Mouse (Mus musculus) forebrain, embryonic 11.5 days (tissue): ENCODE results near the gene Plcl2. TPM values are rescaled to one million over a fixed set of nuclear protein-coding genes. Genes with fewer than 3 reads are reported as not detected.

Source experiments
- ATAC-seq: fragments of 200-750 bp; cut with Nextera tagmentation; replicated peaks from 2 replicates; pipeline ENCODE4 v1.8.0; 2017; ENCODE audit warnings: moderate TSS enrichment; ENCODE audit not compliant: low FRiP score
- DNase-seq: peaks from one replicate; pipeline ENCODE4 v3.0.0-alpha.2; 2017; ENCODE audit warnings: low spot score
- H3K27ac ChIP-seq: fragments of 300-500 bp; sonication (generic); 2 replicates; pipeline ENCODE4 v1.5.1; 2014; ENCODE audit warnings: low read depth, low read length
- H3K27me3 ChIP-seq: fragments of 300-500 bp; sonication (generic); 2 replicates; pipeline ENCODE4 v1.6.1; 2014; ENCODE audit warnings: mild to moderate bottlenecking, low read length, mixed read lengths; ENCODE audit not compliant: control insufficient read depth, insufficient read depth
- H3K36me3 ChIP-seq: fragments of 300-500 bp; sonication (generic); 2 replicates; pipeline ENCODE4 v1.6.1; 2014; ENCODE audit warnings: mild to moderate bottlenecking, low read length, moderate library complexity, mixed read lengths; ENCODE audit not compliant: control insufficient read depth, insufficient read depth
- H3K4me1 ChIP-seq: fragments of 300-500 bp; sonication (generic); replicated peaks from 2 replicates; pipeline ENCODE4 v1.6.1; 2014; ENCODE audit warnings: low read length, mixed read lengths; ENCODE audit not compliant: control insufficient read depth, insufficient read depth
- H3K4me2 ChIP-seq: fragments of 300-500 bp; sonication (generic); 2 replicates; pipeline ENCODE4 v1.6.1; 2014; ENCODE audit warnings: low read depth, mild to moderate bottlenecking, low read length, moderate library complexity, mixed read lengths; ENCODE audit not compliant: severe bottlenecking
- H3K4me3 ChIP-seq: fragments of 300-500 bp; sonication (generic); 2 replicates; pipeline ENCODE4 v1.5.1; 2014; ENCODE audit warnings: low read depth, low read length
- H3K9ac ChIP-seq: fragments of 300-500 bp; sonication (generic); 2 replicates; pipeline ENCODE4 v1.6.1; 2014; ENCODE audit warnings: low read length
- H3K9me3 ChIP-seq: fragments of 300-500 bp; sonication (generic); 2 replicates; pipeline ENCODE4 v1.6.1; 2016; ENCODE audit warnings: low read length, mixed read lengths; ENCODE audit not compliant: control insufficient read depth
- WGBS: fragments of 180-500 bp; shearing (Covaris S2); extraction: QIAGEN DNeasy Blood & Tissue Kit; methylation state at CpG from one replicate; pipeline ENCODE4 v1.1.7; 2014; 5-methylcytosine and 5-hydroxymethylcytosine counted together
- polyA plus RNA-seq: library from polyadenylated mRNA; unstranded; fragments of >200 nt; fragmentation: Nextera tagmentation; extraction: Ambion mirVana; gene quantifications from 2 replicates; pipeline ENCODE4 v1.2.1, GENCODE M21; 2014

Plcl2 gene
- polyA plus RNA-seq, 1 experiment from 2014 or later, result 7.7 TPM

DNA sequence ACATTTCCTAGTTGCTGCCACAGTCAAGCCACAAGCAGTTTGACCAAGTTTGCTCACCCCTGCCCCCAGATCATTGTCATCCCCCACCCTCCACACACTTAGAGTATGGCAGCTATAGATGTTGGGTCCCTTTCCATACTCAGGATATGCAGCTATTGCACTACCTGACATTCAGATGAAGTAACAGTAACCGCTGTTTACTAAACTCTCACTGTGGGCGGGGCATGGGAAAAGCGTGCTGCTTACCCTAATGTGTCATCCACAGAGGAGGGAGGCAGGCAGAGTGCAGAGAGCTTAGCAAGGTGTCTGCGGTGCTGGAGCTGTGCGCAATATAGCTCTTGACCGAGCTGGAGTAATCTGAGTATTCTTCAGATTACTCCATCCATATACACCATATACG, 4.2 kb downstream of the Plcl2 start:
- no peaks in the 10 kb centered on the region for H3K9me3 ChIP-seq
- DNase-seq, result no peak
- no peak overlapping the region for H3K27ac ChIP-seq
- ATAC-seq, result no peak
- H3K36me3 ChIP-seq, result no peaks in the 10 kb centered on the region
- H3K4me2 ChIP-seq, result no peak overlapping the region
- no peaks in the 10 kb centered on the region for H3K27me3 ChIP-seq
- H3K4me3 ChIP-seq, result no peak overlapping the region
- no peak overlapping the region for H3K9ac ChIP-seq
- 93% methylated on average over 7 of the region's 7 CpGs for WGBS
- no peaks in the 10 kb centered on the region for H3K4me1 ChIP-seq

DNA sequence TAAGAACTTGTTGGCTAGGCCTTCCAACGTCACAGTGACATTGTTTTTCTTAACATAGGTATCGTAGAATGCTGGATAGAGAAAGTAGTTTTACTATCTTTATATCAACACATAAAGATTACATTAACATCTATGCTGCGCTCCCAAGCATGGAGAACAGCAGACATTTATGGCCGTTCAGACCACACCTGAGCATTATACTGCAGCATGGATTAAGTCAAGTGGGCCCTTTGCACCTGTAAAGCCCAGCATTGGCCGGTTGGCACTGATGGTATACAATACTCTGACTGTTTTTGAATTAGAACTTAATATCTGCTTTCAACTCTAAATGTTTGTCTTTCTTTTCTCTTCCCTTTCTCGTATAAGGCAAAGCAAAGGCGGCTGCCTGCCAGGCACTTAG, 4.8 kb downstream of the Plcl2 start:
- Histone ChIP-seq H3K27me3 (no peaks in the 10 kb centered on the region), H3K9me3 (no peaks in the 10 kb centered on the region), H3K27ac (no peak overlapping the region), H3K4me1 (no peaks in the 10 kb centered on the region), H3K4me2 (no peak overlapping the region), H3K36me3 (no peaks in the 10 kb centered on the region), H3K4me3 (no peak overlapping the region), H3K9ac (no peak overlapping the region)
- DNase-seq, result no peak
- WGBS, result 81% methylated on average over 7 of the region's 7 CpGs
- no peak for ATAC-seq

- H3K9ac ChIP-seq, result no peak overlapping the region
- H3K4me3 ChIP-seq, result no peak overlapping the region
- ATAC-seq, result no peak
- no peaks in the 10 kb centered on the region for H3K36me3 ChIP-seq
- no peaks in the 10 kb centered on the region for H3K9me3 ChIP-seq
- H3K4me1 ChIP-seq, result no peaks in the 10 kb centered on the region
- no peak for DNase-seq
- WGBS, result 77% methylated on average over 4 of the region's 4 CpGs
- no peak overlapping the region for H3K27ac ChIP-seq
- no peak overlapping the region for H3K4me2 ChIP-seq
- no peaks in the 10 kb centered on the region for H3K27me3 ChIP-seq
Observed at GRCm38 (mm10) chr17:50515926-50516325, 6.7 kb downstream of the Plcl2 start.

- no peak for ATAC-seq
- DNase-seq, result no peak
- Histone ChIP-seq H3K27ac (no peak overlapping the region), H3K9ac (no peak overlapping the region), H3K4me3 (no peak overlapping the region), H3K4me2 (no peak overlapping the region), H3K4me1 (no peaks in the 10 kb centered on the region), H3K36me3 (no peaks in the 10 kb centered on the region), H3K27me3 (no peaks in the 10 kb centered on the region), H3K9me3 (no peaks in the 10 kb centered on the region)
- 75% methylated on average over 6 of the region's 6 CpGs for WGBS
Observed at GRCm38 (mm10) chr17:50517781-50518415, 8.7 kb downstream of the Plcl2 start.

GRCm38 (mm10) chr17:50519588-50519987, 10.4 kb downstream of the Plcl2 start:
- Histone ChIP-seq H3K36me3 (no peaks in the 10 kb centered on the region), H3K9ac (no peak overlapping the region), H3K27me3 (no peaks in the 10 kb centered on the region), H3K27ac (no peak overlapping the region), H3K4me2 (no peak overlapping the region), H3K9me3 (no peaks in the 10 kb centered on the region), H3K4me3 (no peak overlapping the region), H3K4me1 (no peaks in the 10 kb centered on the region)
- ATAC-seq (no peak), DNase-seq (no peak)
- WGBS, result 93% methylated on average over 5 of the region's 5 CpGs

DNA sequence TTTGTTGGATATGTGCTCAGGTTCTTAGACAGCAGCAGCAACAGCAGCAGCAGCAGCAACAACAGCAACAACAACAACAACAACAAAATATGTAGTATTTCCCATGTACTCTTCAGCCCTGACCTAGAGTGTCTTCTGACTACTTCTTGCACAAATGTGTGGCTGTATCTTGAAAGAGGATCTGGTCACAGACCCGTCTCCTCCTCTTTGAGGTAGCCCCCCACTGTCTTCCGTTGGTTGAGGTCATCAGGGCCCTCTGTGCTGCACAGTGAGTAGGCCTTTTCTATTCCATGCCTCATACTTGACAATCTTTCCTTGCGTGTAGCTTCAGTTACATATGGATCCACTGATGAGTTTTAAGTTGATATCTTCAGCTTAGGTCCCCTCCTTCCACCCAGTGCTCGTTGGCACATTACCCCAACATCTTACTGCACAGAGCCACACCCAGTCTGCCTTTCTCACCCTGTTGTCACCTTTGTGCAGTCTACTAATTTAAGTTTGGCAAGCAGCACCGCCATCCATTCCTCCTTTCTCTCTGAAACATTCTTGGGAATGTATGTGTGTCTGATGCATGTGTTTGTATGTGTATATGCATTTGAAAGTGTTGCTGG, 13.4 kb downstream of the Plcl2 start:
- no peak for DNase-seq
- no peaks in the 10 kb centered on the region for H3K36me3 ChIP-seq
- no peak overlapping the region for H3K9ac ChIP-seq
- no peak overlapping the region for H3K4me3 ChIP-seq
- no peak overlapping the region for H3K27ac ChIP-seq
- peaks cover 4% of the 10 kb centered on the region; the same call in 1 of the 2 replicates for H3K4me1 ChIP-seq
- ATAC-seq, result no peak
- H3K4me2 ChIP-seq, result no peak overlapping the region
- H3K9me3 ChIP-seq, result no peaks in the 10 kb centered on the region
- H3K27me3 ChIP-seq, result no peaks in the 10 kb centered on the region
- WGBS, result 89% methylated on average over 5 of the region's 5 CpGs

- Histone ChIP-seq H3K27me3 (no peaks in the 10 kb centered on the region), H3K4me3 (no peak overlapping the region), H3K4me2 (no peak overlapping the region), H3K27ac (no peak overlapping the region), H3K36me3 (no peaks in the 10 kb centered on the region), H3K4me1 (peaks cover 4% of the 10 kb centered on the region; the same call in 1 of the 2 replicates), H3K9ac (no peak overlapping the region), H3K9me3 (no peaks in the 10 kb centered on the region)
- DNase-seq (no peak), ATAC-seq (no peak)
- 82% methylated on average over 6 of the region's 6 CpGs for WGBS
Observed at GRCm38 (mm10) chr17:50524970-50525369, 15.8 kb downstream of the Plcl2 start.

GRCm38 (mm10) chr17:50525821-50526220, 16.6 kb downstream of the Plcl2 start:
- Histone ChIP-seq H3K36me3 (no peaks in the 10 kb centered on the region), H3K9me3 (no peaks in the 10 kb centered on the region), H3K4me2 (no peak overlapping the region), H3K9ac (no peak overlapping the region), H3K4me1 (peaks cover 4% of the 10 kb centered on the region; the same call in 1 of the 2 replicates), H3K27ac (no peak overlapping the region), H3K27me3 (no peaks in the 10 kb centered on the region), H3K4me3 (no peak overlapping the region)
- 29% methylated on average over 2 of the region's 2 CpGs for WGBS
- DNase-seq, result no peak
- no peak for ATAC-seq

GRCm38 (mm10) chr17:50530089-50530488, 20.9 kb downstream of the Plcl2 start:
- ATAC-seq, result no peak
- Histone ChIP-seq H3K9me3 (no peaks in the 10 kb centered on the region), H3K4me3 (no peak overlapping the region), H3K36me3 (no peaks in the 10 kb centered on the region), H3K27ac (no peak overlapping the region), H3K9ac (no peak overlapping the region), H3K27me3 (no peaks in the 10 kb centered on the region), H3K4me2 (no peak overlapping the region), H3K4me1 (peaks cover 4% of the 10 kb centered on the region; the same call in 1 of the 2 replicates)
- DNase-seq, result no peak
- 88% methylated on average over 8 of the region's 8 CpGs for WGBS
